In the genomic region with DNA sequence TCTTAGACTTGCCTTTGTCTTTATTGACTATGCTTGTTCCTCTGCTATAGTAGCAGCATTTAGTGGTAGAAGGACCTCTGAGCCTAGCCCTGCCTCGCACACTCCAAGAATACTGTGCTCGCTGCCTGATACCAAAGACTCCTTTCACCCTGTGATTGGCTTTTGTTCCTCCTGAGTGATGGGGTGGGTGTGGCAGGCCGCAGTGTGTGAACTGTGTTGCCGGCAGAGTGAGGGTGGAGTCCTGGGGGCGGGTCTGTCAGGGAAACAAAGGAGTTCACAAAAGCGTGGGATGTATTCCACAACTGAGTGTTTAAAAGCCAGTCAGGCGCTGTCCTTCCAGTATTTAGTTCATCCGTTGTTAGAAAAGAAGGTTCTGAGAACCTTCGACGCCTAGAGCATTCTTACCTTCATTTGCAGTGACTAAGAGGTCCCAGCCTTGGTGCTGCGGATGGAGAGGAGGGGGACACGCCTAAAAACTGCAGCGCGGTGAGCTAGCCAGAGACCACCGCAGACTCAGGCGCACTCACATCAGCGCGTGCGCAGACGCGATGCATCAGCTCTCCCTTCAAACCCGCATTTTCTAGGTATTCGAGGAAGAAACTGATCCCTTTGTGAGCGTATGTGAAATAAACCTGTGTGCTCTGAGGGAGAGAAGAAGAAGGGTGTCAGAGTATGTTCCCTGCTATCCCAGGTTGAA, we compare ENCODE assay signal across 8 mouse cellular contexts. TPM values are rescaled to one million over a fixed set of nuclear protein-coding genes. Genes with fewer than 3 reads are reported as not detected.
DNase-seq lines count a peak whose midpoint lies in the region; ATAC-seq lines count a peak whose summit lies in the region.

No protein-coding gene starts in this region.

- H3K9me3 ChIP-seq in forebrain, embryonic 13.5 days (replicated peaks) = no peaks in the 10 kb centered on the region
- no peaks in the 10 kb centered on the region for H3K9me3 ChIP-seq in hindbrain, embryonic 12.5 days (replicated peaks)
- H3K9me3 ChIP-seq in liver, embryonic 12.5 days (replicated peaks) = no peaks in the 10 kb centered on the region
- H3K9me3 ChIP-seq in midbrain, embryonic 16.5 days (replicated peaks; ENCODE audit: control insufficient read depth, low read length, poor library complexity, severe bottlenecking) = no peaks in the 10 kb centered on the region

- peaks cover 18% of the 10 kb centered on the region for H3K36me3 ChIP-seq in forebrain, embryonic 13.5 days (ENCODE audit: poor library complexity, severe bottlenecking)
- peaks cover 9% of the 10 kb centered on the region for H3K36me3 ChIP-seq in hindbrain, embryonic 12.5 days
- H3K36me3 ChIP-seq in liver, embryonic 12.5 days = no peaks in the 10 kb centered on the region
- no peaks in the 10 kb centered on the region; the same call in 1 of the 2 replicates for H3K36me3 ChIP-seq in midbrain, embryonic 16.5 days (ENCODE audit: control insufficient read depth, insufficient read depth, low read length)

- under 1% methylated on average over 24 of the region's 24 CpGs for WGBS in forebrain, embryonic 13.5 days
- under 1% methylated on average over 24 of the region's 24 CpGs for WGBS in hindbrain, embryonic 12.5 days
- WGBS in liver, embryonic 12.5 days (ENCODE audit: insufficient replicate concordance) = 1% methylated on average over 24 of the region's 24 CpGs
- under 1% methylated on average over 24 of the region's 24 CpGs for WGBS in midbrain, embryonic 16.5 days

- H3K4me1 ChIP-seq in forebrain, embryonic 13.5 days = peaks cover 56% of the 10 kb centered on the region
- peaks cover 32% of the 10 kb centered on the region for H3K4me1 ChIP-seq in hindbrain, embryonic 12.5 days
- H3K4me1 ChIP-seq in liver, embryonic 12.5 days = peaks cover 31% of the 10 kb centered on the region
- peaks cover 19% of the 10 kb centered on the region for H3K4me1 ChIP-seq in midbrain, embryonic 16.5 days (ENCODE audit: control insufficient read depth, insufficient read depth, low read length)

- peak overlapping the region; percentile 83 for H3K4me2 ChIP-seq in forebrain, embryonic 13.5 days
- H3K4me2 ChIP-seq in hindbrain, embryonic 12.5 days (replicated peaks) = peak overlapping the region; percentile 62
- H3K4me2 ChIP-seq in liver, embryonic 12.5 days = peak overlapping the region; percentile 76
- peak overlapping the region; percentile 76 for H3K4me2 ChIP-seq in midbrain, embryonic 16.5 days (ENCODE audit: low read length)

- H3K27ac ChIP-seq in forebrain, embryonic 13.5 days = peak overlapping the region; percentile 100
- peak overlapping the region; percentile 100 for H3K27ac ChIP-seq in hindbrain, embryonic 12.5 days
- no peak overlapping the region for H3K27ac ChIP-seq in liver, embryonic 12.5 days
- peak overlapping the region; percentile 100 for H3K27ac ChIP-seq in midbrain, embryonic 16.5 days (ENCODE audit: low read length)

- no peak for ATAC-seq in frontal cortex, adult (ENCODE audit: low TSS enrichment)
- peak; percentile 71 for ATAC-seq in forebrain, embryonic 13.5 days
- peak; percentile 64 for ATAC-seq in hindbrain, embryonic 12.5 days (ENCODE audit: low FRiP score)
- no peak for ATAC-seq in liver, embryonic 12.5 days
- peak; percentile 78 for ATAC-seq in midbrain, embryonic 16.5 days

- H3K27me3 ChIP-seq in forebrain, embryonic 13.5 days = no peaks in the 10 kb centered on the region
- no peaks in the 10 kb centered on the region for H3K27me3 ChIP-seq in hindbrain, embryonic 12.5 days
- peaks cover 80% of the 10 kb centered on the region for H3K27me3 ChIP-seq in liver, embryonic 12.5 days (replicated peaks)
- H3K27me3 ChIP-seq in midbrain, embryonic 16.5 days (ENCODE audit: control insufficient read depth, insufficient read depth, low read depth, low read length) = no peaks in the 10 kb centered on the region

- H3K9ac ChIP-seq in forebrain, embryonic 13.5 days = peak overlapping the region; percentile 99
- peak overlapping the region; percentile 93 for H3K9ac ChIP-seq in hindbrain, embryonic 12.5 days
- no peak overlapping the region for H3K9ac ChIP-seq in liver, embryonic 12.5 days
- peak overlapping the region; percentile 100 for H3K9ac ChIP-seq in midbrain, embryonic 16.5 days (ENCODE audit: low read depth, low read length)

- H3K4me3 ChIP-seq in forebrain, embryonic 13.5 days = peak overlapping the region; percentile 85
- H3K4me3 ChIP-seq in hindbrain, embryonic 12.5 days = peak overlapping the region; percentile 86
- peak overlapping the region; percentile 56 for H3K4me3 ChIP-seq in liver, embryonic 12.5 days
- peak overlapping the region; percentile 89 for H3K4me3 ChIP-seq in midbrain, embryonic 16.5 days (ENCODE audit: low read depth, low read length)

- peak; percentile 64 to 69 for DNase-seq in frontal cortex, postnatal 10 days (ENCODE audit: low spot score in 2 of 2)
- DNase-seq in NIH3T3 (ENCODE audit: low read depth) = peak; percentile 18
- no peak for DNase-seq in urinary bladder, postnatal 36 days (ENCODE audit: low spot score in 2 of 2)

RNA-seq across cellular contexts. Expression of a gene that starts 0.9 kb away (rescaled TPM):
- polyA plus RNA-seq in forebrain, embryonic 13.5 days (2015; fragmentation: Nextera tagmentation; extraction: Ambion mirVana) = 559 and 618 TPM in 2 replicates
- 363 and 373 TPM in 2 replicates for polyA plus RNA-seq in hindbrain, embryonic 12.5 days (2016; fragmentation: Nextera tagmentation; extraction: Ambion mirVana)
- polyA plus RNA-seq in liver, embryonic 12.5 days (2016; fragmentation: Nextera tagmentation; extraction: Ambion mirVana) = 1.6 and 1.9 TPM in 2 replicates
- polyA plus RNA-seq in midbrain, embryonic 16.5 days (2015; fragmentation: Nextera tagmentation; extraction: Ambion mirVana) = 1,230 and 1,315 TPM in 2 replicates

RNA-seq across cellular contexts. Expression of a gene that starts 31.6 kb away (rescaled TPM):
- polyA plus RNA-seq in forebrain, embryonic 13.5 days (2015; fragmentation: Nextera tagmentation; extraction: Ambion mirVana) = 121 and 128 TPM in 2 replicates
- polyA plus RNA-seq in hindbrain, embryonic 12.5 days (2016; fragmentation: Nextera tagmentation; extraction: Ambion mirVana) = 80.5 and 93.8 TPM in 2 replicates
- polyA plus RNA-seq in liver, embryonic 12.5 days (2016; fragmentation: Nextera tagmentation; extraction: Ambion mirVana) = 55.2 and 60.4 TPM in 2 replicates
- polyA plus RNA-seq in midbrain, embryonic 16.5 days (2015; fragmentation: Nextera tagmentation; extraction: Ambion mirVana) = 71.6 and 74.6 TPM in 2 replicates

RNA-seq across cellular contexts. Expression of a gene that starts 53.4 kb away (rescaled TPM):
- polyA plus RNA-seq in forebrain, embryonic 13.5 days (2015; fragmentation: Nextera tagmentation; extraction: Ambion mirVana) = 761 and 874 TPM in 2 replicates
- 785 and 845 TPM in 2 replicates for polyA plus RNA-seq in hindbrain, embryonic 12.5 days (2016; fragmentation: Nextera tagmentation; extraction: Ambion mirVana)
- polyA plus RNA-seq in liver, embryonic 12.5 days (2016; fragmentation: Nextera tagmentation; extraction: Ambion mirVana) = 67.3 and 68.1 TPM in 2 replicates
- 3,297 and 3,828 TPM in 2 replicates for polyA plus RNA-seq in midbrain, embryonic 16.5 days (2015; fragmentation: Nextera tagmentation; extraction: Ambion mirVana)

Comparison
In these comparisons a context has a peak if more than half of its experiments do, and no peak if none do; other contexts are left out.
1. DNase-seq: peak in frontal cortex, postnatal 10 days (2 of 2) and NIH3T3 (single experiment); none in urinary bladder, postnatal 36 days (0 of 2).
2. ATAC-seq: peak in forebrain, embryonic 13.5 days (single experiment), hindbrain, embryonic 12.5 days (single experiment) and midbrain, embryonic 16.5 days (single experiment); none in frontal cortex, adult (single experiment) and liver, embryonic 12.5 days (single experiment).
3. RNA of a gene that starts 0.9 kb away (polyA plus RNA-seq): 1,230 to 1,315 TPM in midbrain, embryonic 16.5 days, 559 to 618 TPM in forebrain, embryonic 13.5 days and 363 to 373 TPM in hindbrain, embryonic 12.5 days; 1.6 to 1.9 TPM in liver, embryonic 12.5 days; every median in the first group is over 100 times any median in the second.
4. RNA of a gene that starts 53.4 kb away (polyA plus RNA-seq): 3,297 to 3,828 TPM in midbrain, embryonic 16.5 days, 785 to 845 TPM in hindbrain, embryonic 12.5 days and 761 to 874 TPM in forebrain, embryonic 13.5 days; 67.3 to 68.1 TPM in liver, embryonic 12.5 days; every median in the first group is over 10 times any median in the second.
5. Peak in every context shown above with its lines, with median percentiles within 50 percentile points of each other: H3K4me2 ChIP-seq and H3K4me3 ChIP-seq.